Mouse (Mus musculus): ENCODE measurements around the gene Popdc3. TPM values are rescaled to one million over a fixed set of nuclear protein-coding genes. Genes with fewer than 3 reads are reported as not detected.
"Not testable (repeated sequence)": the region's sequence is repeated elsewhere in the genome, so short reads cannot be mapped to it uniquely, and the experiment has no call there.

Popdc3 gene
- polyA plus RNA-seq, 1 experiment, result not detected

- Histone ChIP-seq H3K9ac (ENCODE audit: low read depth, poor library complexity, severe bottlenecking) (peak within 1 kb of the TSS; percentile 97), H3K4me1 (ENCODE audit: control insufficient read depth, insufficient read depth, low read length) (no peaks in the 10 kb centered on the region), H3K9me3 (replicated peaks; ENCODE audit: control insufficient read depth, insufficient read depth, low read length, poor library complexity, severe bottlenecking) (no peaks in the 10 kb centered on the region; the same call in 1 of the 2 replicates), H3K27me3 (ENCODE audit: control insufficient read depth, insufficient read depth, low read length, poor library complexity, severe bottlenecking) (peaks cover 12% of the 10 kb centered on the region), H3K27ac (ENCODE audit: insufficient read depth, low read length) (no peak within 1 kb of the TSS), H3K4me3 (ENCODE audit: low read depth, low read length) (peak within 1 kb of the TSS; percentile 85), H3K36me3 (ENCODE audit: control insufficient read depth, insufficient read depth, low read length, poor library complexity, severe bottlenecking) (no peaks in the 10 kb centered on the region)
- TF ChIP-seq POLR2A (IDR thresholded peaks at IDR 0.05; ENCODE audit: insufficient read depth, low read length), result no peak
- TF ChIP-seq CTCF (IDR thresholded peaks at IDR 0.05; ENCODE audit: low read depth, low read length), result no peak
- TF ChIP-seq EP300 (IDR thresholded peaks at IDR 0.05; ENCODE audit: insufficient read depth, low read depth, low read length), result no peak
Observed at GRCm38 (mm10) chr10:45335434-45336422, 157.8 kb downstream of the Popdc3 start, which contains the start of gene Bves. Gene Bves (plus strand): TSS chr10:45335772.

DNA sequence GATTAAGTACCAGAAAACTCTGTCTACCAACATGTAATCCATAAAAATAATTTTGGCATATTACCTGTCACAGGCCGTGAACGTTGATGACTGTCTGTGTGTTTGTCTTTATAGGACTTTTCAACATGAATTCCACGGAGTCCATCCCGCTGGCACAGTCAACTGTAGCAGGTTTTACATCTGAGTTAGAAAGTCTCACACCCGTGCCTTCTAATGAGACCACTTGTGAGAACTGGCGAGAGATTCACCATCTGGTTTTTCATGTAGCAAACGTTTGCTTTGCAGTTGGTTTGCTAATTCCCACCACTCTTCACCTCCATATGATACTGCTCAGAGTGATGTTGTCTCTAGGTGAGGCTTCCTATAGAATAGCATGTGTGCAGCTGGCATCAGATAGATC lies 161.2 kb downstream of the Popdc3 start:
- Histone ChIP-seq H3K36me3 (ENCODE audit: control insufficient read depth, insufficient read depth, low read length, poor library complexity, severe bottlenecking) (no peaks in the 10 kb centered on the region), H3K27me3 (ENCODE audit: control insufficient read depth, insufficient read depth, low read length, poor library complexity, severe bottlenecking) (peaks cover 11% of the 10 kb centered on the region), H3K27ac (ENCODE audit: insufficient read depth, low read length) (no peak overlapping the region), H3K9ac (ENCODE audit: low read depth, poor library complexity, severe bottlenecking) (no peak overlapping the region), H3K4me1 (ENCODE audit: control insufficient read depth, insufficient read depth, low read length) (no peaks in the 10 kb centered on the region), H3K4me3 (ENCODE audit: low read depth, low read length) (no peak overlapping the region), H3K9me3 (replicated peaks; ENCODE audit: control insufficient read depth, insufficient read depth, low read length, poor library complexity, severe bottlenecking) (no peaks in the 10 kb centered on the region; the same call in 1 of the 2 replicates)
- TF ChIP-seq EP300 (IDR thresholded peaks at IDR 0.05; ENCODE audit: insufficient read depth, low read depth, low read length) (no peak), CTCF (IDR thresholded peaks at IDR 0.05; ENCODE audit: low read depth, low read length) (no peak), POLR2A (IDR thresholded peaks at IDR 0.05; ENCODE audit: insufficient read depth, low read length) (no peak)

- no peaks in the 10 kb centered on the region for H3K4me1 ChIP-seq (ENCODE audit: control insufficient read depth, insufficient read depth, low read length)
- H3K9me3 ChIP-seq (replicated peaks; ENCODE audit: control insufficient read depth, insufficient read depth, low read length, poor library complexity, severe bottlenecking), result no peaks in the 10 kb centered on the region
- no peaks in the 10 kb centered on the region for H3K36me3 ChIP-seq (ENCODE audit: control insufficient read depth, insufficient read depth, low read length, poor library complexity, severe bottlenecking)
- H3K27ac ChIP-seq (ENCODE audit: insufficient read depth, low read length), result no peak overlapping the region
- TF ChIP-seq CTCF (IDR thresholded peaks at IDR 0.05; ENCODE audit: low read depth, low read length), result no peak
- no peak for TF ChIP-seq EP300 (IDR thresholded peaks at IDR 0.05; ENCODE audit: insufficient read depth, low read depth, low read length)
- TF ChIP-seq POLR2A (IDR thresholded peaks at IDR 0.05; ENCODE audit: insufficient read depth, low read length), result no peak
- H3K4me3 ChIP-seq (ENCODE audit: low read depth, low read length), result no peak overlapping the region
- H3K27me3 ChIP-seq (ENCODE audit: control insufficient read depth, insufficient read depth, low read length, poor library complexity, severe bottlenecking), result no peaks in the 10 kb centered on the region
- H3K9ac ChIP-seq (ENCODE audit: low read depth, poor library complexity, severe bottlenecking), result no peak overlapping the region
Observed at GRCm38 (mm10) chr10:45344381-45344780, 166.5 kb downstream of the Popdc3 start.

- Histone ChIP-seq H3K27me3 (ENCODE audit: control insufficient read depth, insufficient read depth, low read length, poor library complexity, severe bottlenecking) (no peaks in the 10 kb centered on the region), H3K27ac (ENCODE audit: insufficient read depth, low read length) (no peak overlapping the region), H3K9me3 (replicated peaks; ENCODE audit: control insufficient read depth, insufficient read depth, low read length, poor library complexity, severe bottlenecking) (no peaks in the 10 kb centered on the region), H3K4me1 (ENCODE audit: control insufficient read depth, insufficient read depth, low read length) (no peaks in the 10 kb centered on the region), H3K4me3 (ENCODE audit: low read depth, low read length) (no peak overlapping the region), H3K9ac (ENCODE audit: low read depth, poor library complexity, severe bottlenecking) (no peak overlapping the region), H3K36me3 (ENCODE audit: control insufficient read depth, insufficient read depth, low read length, poor library complexity, severe bottlenecking) (no peaks in the 10 kb centered on the region)
- TF ChIP-seq CTCF (IDR thresholded peaks at IDR 0.05; ENCODE audit: low read depth, low read length) (no peak), POLR2A (IDR thresholded peaks at IDR 0.05; ENCODE audit: insufficient read depth, low read length) (no peak), EP300 (IDR thresholded peaks at IDR 0.05; ENCODE audit: insufficient read depth, low read depth, low read length) (no peak)
Observed at GRCm38 (mm10) chr10:45345217-45345616, 167.3 kb downstream of the Popdc3 start.

DNA sequence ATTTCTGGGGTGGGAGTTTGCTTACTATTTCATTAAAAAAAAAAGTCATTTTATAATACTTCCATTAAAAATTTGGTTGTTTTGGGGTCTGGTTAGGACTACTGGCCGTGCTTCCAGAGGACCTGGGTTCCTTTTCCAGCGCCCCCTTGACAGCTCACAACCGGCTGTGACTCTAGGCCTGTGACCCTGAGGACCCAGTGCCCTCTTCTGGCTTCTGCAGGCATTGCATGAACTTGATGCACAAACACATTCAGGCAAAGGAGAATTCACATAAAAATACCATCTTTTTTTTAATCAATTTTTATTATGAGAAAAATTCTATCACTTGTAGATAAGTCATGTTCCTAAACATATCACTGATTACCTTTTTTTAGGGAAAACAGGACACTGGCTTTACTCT lies 170.2 kb downstream of the Popdc3 start:
- not testable (repeated sequence) for H3K4me1 ChIP-seq (ENCODE audit: control insufficient read depth, insufficient read depth, low read length); H3K27me3 ChIP-seq (ENCODE audit: control insufficient read depth, insufficient read depth, low read length, poor library complexity, severe bottlenecking); H3K9ac ChIP-seq (ENCODE audit: low read depth, poor library complexity, severe bottlenecking); H3K4me3 ChIP-seq (ENCODE audit: low read depth, low read length); H3K9me3 ChIP-seq (replicated peaks; ENCODE audit: control insufficient read depth, insufficient read depth, low read length, poor library complexity, severe bottlenecking); H3K36me3 ChIP-seq (ENCODE audit: control insufficient read depth, insufficient read depth, low read length, poor library complexity, severe bottlenecking); H3K27ac ChIP-seq (ENCODE audit: insufficient read depth, low read length)
- TF ChIP-seq CTCF (IDR thresholded peaks at IDR 0.05; ENCODE audit: low read depth, low read length), result peak; percentile 53

- Histone ChIP-seq H3K27ac (ENCODE audit: insufficient read depth, low read length) (no peak overlapping the region), H3K4me3 (ENCODE audit: low read depth, low read length) (no peak overlapping the region), H3K9me3 (replicated peaks; ENCODE audit: control insufficient read depth, insufficient read depth, low read length, poor library complexity, severe bottlenecking) (no peaks in the 10 kb centered on the region), H3K4me1 (ENCODE audit: control insufficient read depth, insufficient read depth, low read length) (no peaks in the 10 kb centered on the region), H3K9ac (ENCODE audit: low read depth, poor library complexity, severe bottlenecking) (no peak overlapping the region), H3K36me3 (ENCODE audit: control insufficient read depth, insufficient read depth, low read length, poor library complexity, severe bottlenecking) (no peaks in the 10 kb centered on the region), H3K27me3 (ENCODE audit: control insufficient read depth, insufficient read depth, low read length, poor library complexity, severe bottlenecking) (no peaks in the 10 kb centered on the region)
- TF ChIP-seq EP300 (IDR thresholded peaks at IDR 0.05; ENCODE audit: insufficient read depth, low read depth, low read length), result no peak
- no peak for TF ChIP-seq CTCF (IDR thresholded peaks at IDR 0.05; ENCODE audit: low read depth, low read length)
- TF ChIP-seq POLR2A (IDR thresholded peaks at IDR 0.05; ENCODE audit: insufficient read depth, low read length), result no peak
Observed at GRCm38 (mm10) chr10:45356091-45356490, 178.2 kb downstream of the Popdc3 start.
